Mouse (Mus musculus) myocyte (in vitro differentiated cells): ENCODE data around the gene Th. TPM values are rescaled to one million over a fixed set of nuclear protein-coding genes. Genes with fewer than 3 reads are reported as not detected.

Source experiments
- H3K27me3 ChIP-seq: one replicate; pipeline ENCODE4 v1.6.1; 2011; ENCODE audit not compliant: control insufficient read depth, insufficient read depth, insufficient read length
- H3K36me3 ChIP-seq: one replicate; pipeline ENCODE4 v1.6.1; 2011; ENCODE audit not compliant: control insufficient read depth, insufficient read depth
- H3K4me2 ChIP-seq: one replicate; pipeline ENCODE4 v1.6.1; 2011; ENCODE audit warnings: low read depth, control low read depth
- H3K4me3 ChIP-seq: one replicate; pipeline ENCODE4 v1.5.1; 2011; ENCODE audit warnings: mild to moderate bottlenecking, control low read depth, moderate library complexity
- H3K79me2 ChIP-seq: one replicate; pipeline ENCODE4 v1.6.1; 2011; ENCODE audit not compliant: control insufficient read depth, insufficient read depth
- H3ac ChIP-seq: one replicate; pipeline ENCODE4 v1.6.1; 2011; ENCODE audit not compliant: control insufficient read depth, insufficient read length
- CEBPB ChIP-seq: IDR thresholded peaks from 2 replicates; pipeline ENCODE4 v1.6.1; 2011; ENCODE audit warnings: mild to moderate bottlenecking, moderate library complexity; ENCODE audit not compliant: poor library complexity, insufficient read depth, severe bottlenecking
- E2F4 ChIP-seq: IDR thresholded peaks from one replicate; pipeline ENCODE4 v1.6.1; 2011; ENCODE audit warnings: mild to moderate bottlenecking, control low read depth, moderate library complexity; ENCODE audit not compliant: insufficient read depth
- MAX ChIP-seq: IDR thresholded peaks from one replicate; pipeline ENCODE4 v1.6.1; 2011; ENCODE audit warnings: low read depth, mild to moderate bottlenecking, control low read depth
- MYOD1 ChIP-seq, 3 experiments: IDR thresholded peaks; one replicate each; pipeline ENCODE4 v1.6.1; 2011; ENCODE audit warnings: control low read depth in 2 of 3, low read depth in 2 of 3, mild to moderate bottlenecking in 2 of 3, moderate library complexity in 1 of 3; ENCODE audit not compliant: insufficient read length in 2 of 3, control insufficient read depth in 1 of 3
- MYOG ChIP-seq, 3 experiments: IDR thresholded peaks; one replicate each; pipeline ENCODE4 v1.6.1; 2011; ENCODE audit warnings: control low read depth in 2 of 3, low read depth in 2 of 3, mild to moderate bottlenecking in 2 of 3; ENCODE audit not compliant: insufficient read length in 2 of 3, control insufficient read depth in 1 of 3, insufficient read depth in 1 of 3
- POLR2A ChIP-seq: IDR thresholded peaks from one replicate; pipeline ENCODE4 v1.6.1; 2011; ENCODE audit warnings: low read depth, mild to moderate bottlenecking, control low read depth, moderate library complexity; ENCODE audit not compliant: insufficient read length
- POLR2AphosphoS2 ChIP-seq: IDR thresholded peaks from one replicate; pipeline ENCODE4 v1.6.1; 2011; ENCODE audit warnings: low read depth, control low read depth; ENCODE audit not compliant: insufficient read length
- REST ChIP-seq: IDR thresholded peaks from one replicate; pipeline ENCODE4 v1.6.1; 2011; ENCODE audit warnings: mild to moderate bottlenecking, control low read depth, moderate library complexity; ENCODE audit not compliant: insufficient read depth, insufficient read length
- SRF ChIP-seq: IDR thresholded peaks from one replicate; pipeline ENCODE4 v1.6.1; 2011; ENCODE audit warnings: low read depth; ENCODE audit not compliant: control insufficient read depth, insufficient read length
- TCF12 ChIP-seq: IDR thresholded peaks from one replicate; pipeline ENCODE4 v1.6.1; 2011; ENCODE audit warnings: mild to moderate bottlenecking, control low read depth; ENCODE audit not compliant: poor library complexity, insufficient read depth, severe bottlenecking
- TCF3 ChIP-seq: IDR thresholded peaks from one replicate; pipeline ENCODE4 v1.6.1; 2011; ENCODE audit warnings: low read depth, control low read depth; ENCODE audit not compliant: insufficient read length
- USF1 ChIP-seq: IDR thresholded peaks from one replicate; pipeline ENCODE4 v1.6.1; 2011; ENCODE audit warnings: low read depth, mild to moderate bottlenecking, control low read depth, moderate library complexity
- polyA plus RNA-seq: library from polyadenylated mRNA; unstranded; fragments of >200 nt; fragmentation: generic; extraction: Trizol; gene quantifications from one replicate; pipeline ENCODE4 v1.2.1, GENCODE M21; 2012; ENCODE audit warnings: missing spikeins

The Th gene
- polyA plus RNA-seq, 1 experiment: not detected

DNA sequence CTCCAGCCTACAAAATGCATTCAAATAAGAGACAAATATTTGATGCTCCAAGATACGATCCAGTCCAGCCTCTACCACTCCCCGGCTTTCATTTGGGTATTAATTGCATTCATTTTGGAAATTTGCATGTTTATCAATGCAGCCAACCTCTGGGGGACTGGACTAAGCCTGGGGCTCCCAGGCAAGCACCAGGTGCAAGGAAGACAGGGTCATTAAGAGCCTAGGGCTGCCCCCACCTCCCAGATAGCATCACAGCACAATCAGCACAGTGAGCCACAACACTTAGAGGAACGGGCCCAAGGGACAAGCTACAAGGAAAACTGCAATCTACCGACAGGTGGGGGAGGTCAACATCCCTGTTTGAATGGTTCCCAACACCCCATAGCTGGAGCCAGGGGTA is 28.8 kb upstream of the Th start:
- Histone ChIP-seq H3K4me2 (no peak overlapping the region), H3ac (no peak overlapping the region), H3K4me3 (no peak overlapping the region), H3K27me3 (peaks cover 32% of the 10 kb centered on the region), H3K79me2 (no peaks in the 10 kb centered on the region), H3K36me3 (no peaks in the 10 kb centered on the region)
- TF ChIP-seq SRF (no peak), TCF3 (no peak), E2F4 (no peak), TCF12 (no peak), USF1 (no peak), MYOD1 (IDR thresholded peaks at IDR 0.05; ENCODE audit: control insufficient read depth in 1 of 3, insufficient read length in 2 of 3, low read depth in 2 of 3) (no peak), MYOG (IDR thresholded peaks at IDR 0.05; ENCODE audit: control insufficient read depth in 1 of 3, insufficient read depth in 1 of 3, insufficient read length in 2 of 3, low read depth in 2 of 3) (no peak), CEBPB (no peak), POLR2A (no peak), REST (no peak), POLR2AphosphoS2 (no peak), MAX (no peak)

DNA sequence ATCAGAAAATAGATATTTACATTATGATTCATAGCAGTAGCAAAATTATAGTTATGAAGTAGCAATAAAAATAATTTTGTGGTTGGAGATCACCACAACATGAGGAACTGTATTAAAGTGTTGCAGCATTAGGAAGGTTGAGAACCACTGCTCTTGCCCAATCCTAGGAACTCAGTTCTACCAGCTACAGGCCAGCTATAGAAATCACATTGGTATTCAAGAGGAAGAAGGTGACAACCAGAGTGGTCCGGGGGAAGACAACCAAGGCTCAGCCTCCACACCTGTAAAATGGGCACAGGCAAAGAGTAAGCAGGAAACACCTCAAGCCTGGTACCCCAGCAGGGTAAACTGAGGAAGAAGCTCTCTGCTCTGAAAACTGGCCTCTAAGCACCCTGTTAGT is 27.9 kb upstream of the Th start:
- TF ChIP-seq TCF3 (no peak), E2F4 (no peak), USF1 (no peak), MYOD1 (IDR thresholded peaks at IDR 0.05; ENCODE audit: control insufficient read depth in 1 of 3, insufficient read length in 2 of 3, low read depth in 2 of 3) (no peak), POLR2A (no peak), TCF12 (no peak), POLR2AphosphoS2 (no peak), REST (no peak), SRF (no peak), MYOG (IDR thresholded peaks at IDR 0.05; ENCODE audit: control insufficient read depth in 1 of 3, insufficient read depth in 1 of 3, insufficient read length in 2 of 3, low read depth in 2 of 3) (no peak), CEBPB (no peak)
- H3K4me2 ChIP-seq: no peak overlapping the region
- no peaks in the 10 kb centered on the region for H3K36me3 ChIP-seq
- H3K4me3 ChIP-seq: no peak overlapping the region
- no peaks in the 10 kb centered on the region for H3K79me2 ChIP-seq
- H3K27me3 ChIP-seq: peaks cover 24% of the 10 kb centered on the region
- H3ac ChIP-seq: no peak overlapping the region

DNA sequence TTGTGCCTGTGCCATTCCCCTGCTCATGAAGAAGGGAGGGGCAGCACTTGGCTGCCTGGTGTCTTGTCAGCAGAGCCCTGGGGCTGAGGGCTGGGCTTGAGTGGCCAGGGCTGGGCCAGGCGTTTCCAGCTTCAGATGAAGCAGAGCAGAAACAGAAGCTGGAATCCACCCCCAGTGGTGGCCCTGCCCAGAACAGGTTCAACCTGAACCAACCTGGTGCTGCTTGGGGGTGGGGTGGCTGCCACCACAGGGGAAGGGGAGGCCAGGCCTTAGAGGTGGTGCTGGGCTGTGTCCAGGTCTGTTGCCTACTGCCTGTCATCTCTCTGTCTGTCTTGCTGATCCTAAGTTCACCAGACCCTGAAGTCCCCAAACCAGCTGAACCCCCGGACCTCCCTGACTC is 25.1 kb upstream of the Th start:
- no peak overlapping the region for H3K4me3 ChIP-seq
- peaks cover 10% of the 10 kb centered on the region for H3K27me3 ChIP-seq
- no peak overlapping the region for H3ac ChIP-seq
- no peaks in the 10 kb centered on the region for H3K79me2 ChIP-seq
- no peak for TF ChIP-seq USF1
- no peak for TF ChIP-seq MYOD1 (IDR thresholded peaks at IDR 0.05; ENCODE audit: control insufficient read depth in 1 of 3, insufficient read length in 2 of 3, low read depth in 2 of 3)
- H3K4me2 ChIP-seq: no peak overlapping the region
- H3K36me3 ChIP-seq: no peaks in the 10 kb centered on the region

- TF ChIP-seq CEBPB: no peak
- TF ChIP-seq E2F4: no peak
- TF ChIP-seq USF1: no peak
- no peak for TF ChIP-seq POLR2AphosphoS2
- TF ChIP-seq REST: no peak
- TF ChIP-seq SRF: no peak
- TF ChIP-seq POLR2A: no peak
- TF ChIP-seq MYOG (IDR thresholded peaks at IDR 0.05; ENCODE audit: control insufficient read depth in 1 of 3, insufficient read depth in 1 of 3, insufficient read length in 2 of 3, low read depth in 2 of 3): no peak
- no peak for TF ChIP-seq TCF3
- TF ChIP-seq MAX: no peak
- TF ChIP-seq MYOD1 (IDR thresholded peaks at IDR 0.05; ENCODE audit: control insufficient read depth in 1 of 3, insufficient read length in 2 of 3, low read depth in 2 of 3): no peak
- TF ChIP-seq TCF12: no peak
- H3ac ChIP-seq: no peak overlapping the region
- H3K79me2 ChIP-seq: no peaks in the 10 kb centered on the region
- no peak overlapping the region for H3K4me2 ChIP-seq
- H3K36me3 ChIP-seq: no peaks in the 10 kb centered on the region
- no peaks in the 10 kb centered on the region for H3K27me3 ChIP-seq
- H3K4me3 ChIP-seq: no peak overlapping the region
Measured at GRCm38 (mm10) chr7:142949568-142949967, 18.6 kb upstream of the Th start.

DNA sequence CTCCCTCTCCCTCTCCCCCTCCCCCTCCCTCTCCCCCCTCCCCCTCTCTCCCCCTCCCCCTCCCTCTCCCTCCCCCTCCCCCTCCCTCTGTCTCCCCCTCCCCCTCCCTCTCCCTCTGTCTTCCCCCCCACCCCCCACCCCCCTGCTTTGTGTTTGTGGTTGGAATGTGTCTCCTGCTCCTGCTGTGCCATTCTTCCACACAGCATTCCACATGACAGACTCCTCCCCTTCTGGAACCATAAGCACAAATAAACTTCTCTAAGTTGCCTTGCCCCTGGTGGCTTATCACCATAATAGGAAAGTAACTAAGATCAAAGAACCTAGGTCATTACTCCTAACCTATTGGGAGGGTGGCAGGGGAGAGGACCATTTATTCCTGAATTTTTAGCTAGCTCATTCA is 6.7 kb upstream of the Th start:
- no peak overlapping the region for H3K4me3 ChIP-seq
- peaks cover 4% of the 10 kb centered on the region for H3K27me3 ChIP-seq
- H3K36me3 ChIP-seq: no peaks in the 10 kb centered on the region
- H3K79me2 ChIP-seq: no peaks in the 10 kb centered on the region
- TF ChIP-seq MYOD1 (IDR thresholded peaks at IDR 0.05; ENCODE audit: control insufficient read depth in 1 of 3, insufficient read length in 2 of 3, low read depth in 2 of 3) (no peak), E2F4 (no peak)
- no peak overlapping the region for H3ac ChIP-seq
- no peak overlapping the region for H3K4me2 ChIP-seq
